Mouse (Mus musculus) skeletal muscle tissue, adult 2 months (tissue): Measurements from ENCODE around the gene Il2ra.
"Not testable (repeated sequence)": the region's sequence is repeated elsewhere in the genome, so short reads cannot be mapped to it uniquely, and the experiment has no call there.

ENCODE experiments used
- DNase-seq: peaks from one replicate; pipeline ENCODE4 v3.0.0-alpha.2; 2012; ENCODE audit warnings: low read depth, low spot score

The Il2ra gene

DNA sequence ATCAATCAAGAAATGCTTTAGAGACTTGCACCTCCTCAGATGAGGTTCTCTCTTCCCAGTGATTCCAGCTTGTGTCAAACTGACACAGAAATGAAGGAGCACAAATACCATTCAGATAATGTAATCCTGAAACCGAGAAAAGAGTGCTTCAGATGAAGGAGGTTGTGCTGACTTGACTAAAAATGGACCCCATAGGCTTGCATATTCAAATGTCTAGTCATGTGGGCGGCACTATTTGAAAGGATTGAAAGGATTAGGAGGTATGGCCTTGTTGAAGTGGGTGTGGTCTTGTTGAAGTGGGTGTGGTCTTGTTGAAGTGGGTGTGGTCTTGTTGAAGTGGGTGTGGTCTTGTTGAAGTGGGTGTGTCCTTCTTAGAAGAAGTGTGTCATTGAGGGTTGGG, 57.3 kb downstream of the Il2ra start:
- DNase-seq, result no peak

- DNase-seq, result peak; percentile 93
These were observed 62.8 kb downstream of the Il2ra start, which contains the start of gene Il15ra for GRCm38 (mm10) chr2:11705201-11706025. Gene Il15ra, plus strand, starts transcription at chr2:11705290.

DNA sequence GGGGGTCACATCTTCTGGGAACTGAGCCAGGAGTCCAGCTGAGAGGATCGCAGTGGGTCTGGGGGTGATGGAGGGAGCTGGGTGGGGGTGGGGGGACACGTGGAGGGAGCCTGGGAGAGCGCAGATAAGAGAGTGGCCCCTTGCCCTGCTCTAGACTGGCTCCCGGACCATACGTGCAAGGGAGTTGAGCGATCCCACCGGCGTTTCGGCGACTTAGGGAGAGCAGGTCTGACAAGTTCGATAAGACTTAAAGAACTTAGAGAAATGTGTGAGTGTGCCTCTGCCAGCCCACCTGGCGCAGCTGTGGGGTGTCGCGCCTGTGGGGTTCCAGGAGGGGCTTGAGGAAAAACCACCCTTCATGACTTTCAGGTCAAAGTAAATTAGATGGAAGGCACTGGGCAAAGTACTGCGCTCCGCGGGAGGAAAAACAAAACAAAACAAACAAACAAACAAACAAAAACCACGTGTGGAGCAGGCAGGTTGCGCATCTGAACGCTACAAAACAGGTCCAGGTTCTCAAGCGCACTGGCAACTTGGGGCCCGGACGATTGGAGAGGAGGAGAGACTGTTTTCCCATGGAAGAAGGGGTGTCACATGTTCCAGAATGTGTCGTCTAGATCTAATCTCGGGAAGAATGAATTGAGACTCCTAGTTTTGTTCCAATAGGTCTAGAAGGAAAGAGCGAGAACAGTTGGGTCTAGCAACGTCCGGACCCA, 63.6 kb downstream of the Il2ra start:
- peak; percentile 16 for DNase-seq

DNA sequence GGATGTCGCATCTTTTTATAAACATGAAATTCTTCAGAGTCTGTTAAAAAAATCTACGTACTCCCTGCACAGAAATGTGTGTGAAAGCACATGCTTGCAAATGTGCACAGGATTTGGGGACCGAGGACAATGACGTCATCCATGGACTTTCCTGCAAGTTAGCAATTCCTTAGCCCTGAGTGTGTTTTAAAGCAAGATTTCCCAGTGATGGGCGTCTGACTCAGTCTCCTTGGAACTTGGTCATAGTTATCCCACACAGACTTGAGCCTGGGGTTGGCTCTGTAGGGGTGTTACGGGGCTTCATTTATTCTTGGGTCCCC, 64.1 kb downstream of the Il2ra start:
- DNase-seq, result peak; percentile 54

DNA sequence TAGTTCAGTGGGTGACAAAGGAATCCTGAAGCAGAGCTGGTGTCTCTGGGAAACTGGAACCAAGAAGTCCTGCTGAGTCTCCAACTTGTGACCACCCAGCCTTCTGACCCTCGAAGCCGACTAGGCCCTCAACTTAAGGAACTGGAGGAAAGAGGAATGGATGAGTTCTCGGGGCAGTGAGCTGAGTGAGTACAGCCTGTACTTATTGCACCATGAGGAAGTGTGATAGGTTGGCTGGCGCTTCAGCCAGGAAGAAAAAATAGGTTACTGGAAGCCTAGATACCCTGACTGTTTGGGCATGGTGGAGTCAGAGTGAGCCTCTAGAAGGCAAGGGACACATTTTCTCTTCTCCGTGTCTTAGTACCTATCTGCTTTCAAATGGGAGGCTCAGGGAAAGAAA, 65.9 kb downstream of the Il2ra start:
- peak; percentile 53 for DNase-seq

DNA sequence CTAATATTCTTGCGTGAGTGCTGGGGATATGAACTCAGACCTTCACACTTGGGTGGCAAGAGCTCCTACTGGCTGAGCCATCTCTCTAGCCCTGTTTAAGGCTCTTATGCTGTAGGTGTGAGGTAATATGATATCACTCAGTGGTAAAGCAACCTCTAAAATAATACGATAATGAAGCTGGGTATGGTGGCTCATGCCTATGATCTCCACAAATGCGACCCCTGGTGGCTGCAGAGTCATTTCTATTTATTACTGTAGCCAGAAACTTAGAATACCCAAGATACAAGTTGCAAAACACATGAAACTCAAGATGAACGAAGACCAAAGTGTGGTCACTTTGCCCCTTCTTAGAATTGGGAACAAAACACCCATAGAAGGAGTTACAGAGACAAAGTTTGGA, 67.5 kb downstream of the Il2ra start:
- DNase-seq, result not testable (repeated sequence)

DNA sequence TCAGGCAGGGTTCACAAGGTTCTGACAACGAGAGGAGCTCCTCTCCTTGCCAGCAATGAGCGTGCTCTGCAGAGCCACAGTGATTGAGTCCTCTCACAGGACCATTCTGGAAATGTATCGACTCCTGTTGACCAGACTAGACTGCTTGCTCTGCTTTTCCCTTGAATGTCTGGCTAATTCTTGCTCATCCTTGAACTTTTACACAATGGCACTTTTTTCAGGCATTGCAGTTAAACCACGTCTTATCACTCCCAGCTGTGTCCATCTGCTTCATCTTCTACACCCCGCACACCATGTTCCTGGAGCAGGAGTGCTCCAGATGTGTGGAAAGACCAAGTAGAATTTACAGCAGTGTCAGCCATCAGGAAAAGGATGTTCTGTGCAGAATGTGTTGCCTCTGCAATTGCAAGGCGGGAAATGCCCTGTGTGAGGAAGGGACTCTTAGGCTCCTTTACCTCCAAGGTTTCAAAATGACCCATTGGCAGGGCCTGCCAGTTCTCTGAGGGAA, 69.9 kb downstream of the Il2ra start:
- peak; percentile 16 for DNase-seq

DNA sequence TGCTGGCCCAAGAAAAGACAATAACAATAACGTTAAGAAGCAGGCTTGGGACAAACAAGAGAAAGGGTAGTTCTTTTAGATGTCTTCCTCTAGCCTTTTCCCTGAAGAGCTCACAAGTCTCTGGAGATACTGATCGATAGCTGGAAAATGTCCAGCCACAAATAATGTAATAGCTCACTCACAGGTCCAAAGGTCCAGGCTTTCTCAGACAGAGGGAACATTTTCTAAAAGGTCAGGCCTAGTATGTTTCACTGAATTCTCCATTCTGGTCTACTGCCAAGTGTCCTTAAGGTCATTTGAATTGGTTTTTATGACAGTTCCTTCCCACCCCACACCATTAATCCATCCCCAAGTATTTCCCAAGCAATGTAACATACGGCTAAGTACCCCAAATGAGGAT, 70.4 kb downstream of the Il2ra start:
- no peak for DNase-seq

DNA sequence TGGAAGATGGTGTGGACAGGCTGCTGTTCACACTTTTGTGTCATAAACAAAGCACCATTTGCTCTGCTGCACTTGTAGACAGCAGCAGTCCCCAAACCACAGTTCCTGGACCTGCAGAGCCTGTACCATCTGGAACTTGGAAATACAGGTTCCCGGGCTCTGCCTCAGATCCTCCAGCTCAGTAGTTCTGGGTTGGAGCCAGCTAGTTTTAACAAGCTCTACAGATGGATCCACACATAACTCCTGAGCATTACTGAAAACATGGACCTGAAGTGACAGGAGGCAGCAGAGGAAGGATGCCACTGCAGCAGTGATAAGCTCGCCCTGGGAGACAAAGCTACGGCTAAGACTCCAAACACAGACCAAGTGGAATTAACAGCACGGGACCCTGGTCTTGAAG, 71.9 kb downstream of the Il2ra start:
- DNase-seq, result no peak

- DNase-seq, result no peak
These were observed 76.0 kb downstream of the Il2ra start for GRCm38 (mm10) chr2:11718573-11718972.

DNA sequence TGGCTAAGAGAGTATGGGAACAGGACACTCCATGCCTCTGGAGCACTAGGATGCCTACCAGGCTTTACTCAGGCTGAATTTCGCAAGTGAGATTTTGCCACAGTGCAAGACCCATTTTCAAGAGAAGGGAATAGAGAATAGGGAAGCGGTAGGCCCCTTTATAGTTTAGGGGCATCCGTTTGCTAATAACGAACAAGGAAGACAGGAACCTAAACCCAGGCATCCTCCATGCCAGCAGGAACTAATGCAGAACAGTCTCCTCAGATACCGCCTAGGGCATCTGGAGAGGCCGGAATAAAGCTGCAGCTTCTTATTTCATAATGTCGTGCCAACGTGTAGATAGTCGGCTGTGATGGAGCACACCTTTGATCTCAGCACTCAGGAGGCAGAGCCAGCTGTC, 80.0 kb downstream of the Il2ra start:
- no peak for DNase-seq

DNA sequence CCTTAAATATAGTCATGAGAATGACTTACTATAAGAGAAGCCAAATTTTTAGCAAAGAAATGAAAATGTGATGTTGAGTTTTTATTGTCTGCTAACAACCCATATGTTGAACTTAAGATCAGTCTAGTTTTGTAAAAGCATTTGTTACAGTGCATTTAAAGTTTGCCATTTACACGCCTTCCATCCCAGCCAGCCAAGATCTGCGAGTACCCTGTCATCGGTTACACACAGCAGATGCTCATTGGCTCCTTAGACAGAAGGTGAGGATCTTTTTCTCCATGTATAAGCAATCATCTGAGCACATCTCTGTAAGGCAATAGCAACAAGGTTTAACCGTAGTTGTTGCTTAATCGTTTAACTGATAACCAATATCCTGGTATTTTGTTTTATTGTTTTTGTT, 85.0 kb downstream of the Il2ra start:
- DNase-seq, result no peak

DNA sequence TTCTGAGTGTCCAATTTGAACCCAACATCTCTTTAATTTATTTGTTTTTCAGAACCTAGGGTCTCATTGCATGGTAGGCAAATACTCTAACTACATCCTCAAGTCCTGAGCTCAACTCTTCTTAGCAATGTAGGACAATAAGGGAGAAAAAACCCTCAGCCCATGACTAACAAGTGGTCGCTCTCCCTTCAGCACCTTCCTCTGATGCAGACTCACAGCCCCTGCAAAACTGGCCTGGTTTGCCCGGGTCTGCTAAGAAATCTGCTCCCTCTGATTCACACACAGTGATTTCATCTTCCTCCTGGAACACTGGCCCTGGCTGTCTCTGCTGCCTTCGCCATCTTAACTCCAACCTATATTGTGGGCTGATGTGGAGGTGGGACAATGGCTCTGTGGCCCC, 86.5 kb downstream of the Il2ra start:
- no peak for DNase-seq

DNA sequence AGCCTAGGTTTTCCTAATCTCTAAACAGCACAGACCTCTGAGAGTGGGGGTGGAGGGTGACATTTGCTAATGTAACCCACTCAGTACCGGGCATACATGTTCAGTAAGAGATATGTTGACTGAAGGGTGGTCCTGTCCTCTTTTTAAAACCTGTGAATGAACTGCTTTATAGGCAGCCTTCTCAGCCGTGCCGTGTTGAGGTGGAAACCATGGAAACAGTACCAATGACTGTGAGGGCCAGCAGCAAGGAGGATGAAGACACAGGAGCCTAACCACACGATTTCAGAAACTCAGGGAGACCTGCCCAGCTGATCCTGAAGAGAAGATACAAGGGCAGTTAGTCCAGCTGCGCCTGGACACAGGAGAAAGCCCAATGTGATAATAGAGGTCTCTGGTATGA, 90.4 kb downstream of the Il2ra start:
- DNase-seq, result no peak

- DNase-seq, result no peak
These were observed 93.2 kb downstream of the Il2ra start for GRCm38 (mm10) chr2:11735853-11736252.

DNA sequence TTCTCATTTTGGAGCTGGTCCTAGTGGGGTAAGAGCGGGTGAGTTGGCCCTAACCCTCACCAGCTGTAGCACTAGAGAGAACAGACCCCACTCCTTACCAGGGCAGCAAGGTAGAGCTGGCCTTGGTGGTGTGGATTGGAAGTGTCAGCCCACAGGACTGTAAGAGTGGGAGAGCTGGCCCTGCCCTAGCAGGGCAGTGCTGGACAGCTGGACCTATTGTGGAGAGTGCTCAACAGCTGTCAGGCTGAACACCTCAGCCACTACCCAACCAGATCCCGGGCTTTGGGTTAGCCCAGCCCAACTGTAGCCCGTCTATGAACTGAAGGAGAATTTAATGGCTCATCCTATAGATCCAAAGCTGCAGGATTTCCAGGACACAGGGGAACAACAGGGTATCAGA, 96.2 kb downstream of the Il2ra start:
- no peak for DNase-seq

DNA sequence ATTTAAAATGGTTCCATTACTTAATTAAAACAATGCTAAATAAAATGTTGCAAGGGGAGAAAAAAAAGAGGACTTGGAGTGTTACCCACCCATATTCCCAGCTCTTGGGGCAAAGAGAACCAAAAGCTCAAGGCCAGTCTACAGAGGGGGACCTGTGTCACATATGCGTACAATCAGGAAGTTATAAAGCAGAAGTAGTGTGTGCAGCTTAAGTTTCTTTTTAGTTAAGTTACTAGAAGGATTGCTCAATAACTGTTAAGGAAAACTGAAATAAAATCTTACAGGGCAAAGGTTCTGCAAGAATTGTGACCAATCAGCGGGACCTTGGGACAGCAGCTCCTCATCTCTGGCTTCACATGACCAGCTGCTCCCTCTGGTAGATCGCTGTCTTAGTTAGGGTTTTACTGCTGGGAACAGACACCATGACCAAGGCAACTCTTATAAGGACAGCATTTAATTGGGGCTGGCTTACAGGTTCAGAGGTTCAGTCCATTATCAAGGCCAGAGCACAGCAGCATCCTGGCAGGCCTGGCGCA, 97.0 kb downstream of the Il2ra start:
- peak; percentile 18 for DNase-seq
